Mouse (Mus musculus): ENCODE measurements around the gene Gucy2f. TPM values are rescaled to one million over a fixed set of nuclear protein-coding genes. Genes with fewer than 3 reads are reported as not detected.
"Not testable (repeated sequence)": the region's sequence is repeated elsewhere in the genome, so short reads cannot be mapped to it uniquely, and the experiment has no call there.

Gene Gucy2f
- not detected for total RNA-seq (2021)
- long read RNA-seq, experiment 1, result 0 reads
- long read RNA-seq, experiment 2, result 0 reads

DNA sequence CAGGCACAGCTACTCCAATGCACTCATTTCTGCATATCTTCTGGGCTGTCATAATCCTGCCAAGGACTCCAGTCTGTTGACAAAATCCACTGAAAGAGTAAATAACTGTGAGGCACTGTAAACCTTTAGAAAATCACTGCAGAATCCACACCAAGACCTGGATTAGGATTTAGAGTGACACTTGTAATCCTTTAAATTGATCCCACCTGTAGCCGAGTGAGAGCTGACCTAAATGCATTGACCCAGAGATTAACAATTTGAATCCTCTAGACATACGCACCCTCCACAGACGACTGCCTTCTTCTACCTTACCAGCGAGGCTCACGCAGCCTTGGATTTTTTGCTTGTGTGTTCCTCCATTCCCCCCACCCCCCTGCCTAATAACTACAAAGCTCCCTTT, at the start of gene Gucy2f:
TSS of gene Gucy2f (minus strand) at position 101 of the 400 bp plus-strand sequence.
- no peak for DNase-seq

DNA sequence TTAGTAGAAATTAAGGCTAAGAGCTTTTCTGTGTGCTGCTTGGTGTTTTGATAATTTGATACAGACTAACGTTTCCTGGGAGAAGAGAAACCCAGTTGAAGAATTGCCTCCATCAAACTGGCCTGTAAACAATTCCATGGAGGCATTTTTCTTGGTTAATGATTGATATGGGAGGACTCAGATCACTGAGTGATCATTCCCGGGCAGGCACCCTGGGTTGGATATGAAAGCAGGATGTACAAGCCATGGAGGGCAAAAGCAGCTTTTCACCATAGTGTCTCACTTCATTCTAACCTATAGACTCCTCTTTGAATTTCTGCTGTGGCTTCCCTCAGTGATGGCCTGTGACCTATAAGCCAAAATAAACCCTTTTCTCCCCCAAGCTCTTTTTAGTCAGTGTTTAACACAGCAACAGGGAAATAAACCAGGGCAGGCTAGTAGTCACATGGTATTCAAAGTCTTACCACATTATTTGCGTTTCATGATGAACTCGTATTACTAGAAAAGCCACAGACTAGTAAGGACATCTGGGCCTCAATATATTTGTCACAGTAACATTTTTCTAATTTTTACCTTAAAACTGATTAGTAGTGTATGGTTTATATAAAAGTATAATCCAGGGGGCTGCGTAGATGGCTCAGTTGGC, 49.1 kb upstream of the Gucy2f start:
- DNase-seq, result no peak

DNA sequence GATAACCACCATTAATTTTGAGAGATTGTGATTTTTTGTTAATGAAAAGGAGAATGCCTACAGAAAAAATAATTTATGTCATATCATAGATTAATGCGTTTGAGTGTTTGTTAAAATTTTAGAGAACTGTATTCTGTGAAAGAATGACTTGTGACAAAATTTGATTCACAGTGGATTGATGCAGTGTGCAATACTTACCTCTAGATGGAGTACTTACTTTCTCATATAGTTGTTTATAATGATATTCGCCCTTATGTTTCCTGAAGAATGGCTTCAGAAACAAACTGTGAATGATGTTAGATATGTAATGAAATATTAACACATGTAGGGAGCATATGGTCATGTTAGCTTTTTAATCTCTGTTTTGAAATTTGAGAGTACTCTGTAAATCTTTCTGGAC, 40.4 kb upstream of the Gucy2f start:
- DNase-seq, result no peak

DNA sequence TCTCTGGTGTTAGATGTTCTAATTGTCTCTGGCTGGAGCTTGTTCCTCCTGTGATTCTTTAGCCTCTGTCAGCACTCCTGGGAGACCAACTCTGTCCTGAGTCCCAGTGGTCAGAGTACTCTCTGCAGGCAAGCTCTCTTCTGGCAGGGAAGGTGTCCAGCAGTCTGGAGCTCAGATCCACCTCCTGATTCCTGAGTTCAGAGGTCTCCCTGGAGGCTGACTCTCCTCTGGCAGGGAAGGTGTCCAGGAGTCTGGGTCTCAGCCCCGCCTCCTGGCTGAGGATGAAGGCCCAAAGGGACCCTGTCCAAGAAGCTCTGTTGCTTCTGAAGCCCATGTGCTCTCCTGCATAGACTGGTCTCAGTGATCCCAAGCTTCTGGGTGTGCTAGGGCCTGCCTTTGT, 39.4 kb upstream of the Gucy2f start:
- DNase-seq, result not testable (repeated sequence)

DNA sequence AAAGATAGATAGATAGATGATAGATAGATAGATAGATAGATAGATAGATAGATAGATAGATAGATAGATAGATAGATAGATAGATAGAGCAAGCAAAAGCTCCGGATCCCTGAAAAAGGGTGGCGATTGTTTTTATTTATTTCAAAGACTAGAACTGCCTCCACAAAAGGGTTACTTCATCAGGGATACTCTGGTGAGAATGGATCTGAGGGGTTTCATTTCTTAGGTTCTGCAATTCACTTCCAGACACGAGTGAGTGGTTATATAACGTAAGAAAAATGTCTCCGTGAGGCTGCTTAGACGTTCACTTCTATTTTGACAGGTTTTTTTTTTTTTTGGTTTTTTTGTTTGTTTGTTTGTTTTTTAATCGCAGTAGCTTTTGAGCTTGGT, 32.0 kb upstream of the Gucy2f start:
- no peak for DNase-seq

DNA sequence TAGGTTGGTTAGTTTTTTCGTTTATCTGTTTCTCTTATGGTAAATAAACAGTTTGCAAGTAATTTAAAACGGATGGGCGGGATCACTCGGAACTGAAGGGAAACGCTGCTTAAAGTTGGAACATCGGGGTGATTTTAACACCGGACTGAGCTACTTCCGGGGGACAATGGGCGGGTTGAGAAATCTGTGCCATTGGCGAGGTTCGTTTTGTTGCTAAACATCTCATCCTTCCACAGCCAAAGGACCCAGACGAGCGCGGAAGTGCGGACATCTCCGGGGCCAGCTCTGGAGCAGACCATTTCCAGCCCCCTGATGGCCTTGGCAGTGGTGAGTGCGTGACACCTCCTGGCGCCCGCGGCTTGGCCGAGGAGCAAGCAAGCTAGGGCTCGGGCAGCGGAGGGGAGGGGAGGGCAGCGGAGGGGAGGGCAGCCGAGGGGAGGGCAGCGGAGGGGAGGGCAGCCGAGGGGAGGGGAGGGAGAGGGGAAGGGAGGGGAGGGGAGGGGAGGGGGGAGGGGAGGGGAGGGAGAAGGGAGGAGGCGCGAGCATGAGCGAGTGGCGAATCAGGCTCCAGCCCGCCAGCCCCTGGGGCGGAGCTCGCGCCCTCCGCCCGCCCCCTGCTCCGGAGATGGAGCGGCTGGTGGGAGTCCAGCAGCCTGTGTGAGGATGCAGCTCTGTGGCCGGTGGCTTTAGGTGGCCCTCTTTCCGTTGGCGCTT, 31.5 kb upstream of the Gucy2f start:
- peak; percentile 72 to 80 for DNase-seq

DNA sequence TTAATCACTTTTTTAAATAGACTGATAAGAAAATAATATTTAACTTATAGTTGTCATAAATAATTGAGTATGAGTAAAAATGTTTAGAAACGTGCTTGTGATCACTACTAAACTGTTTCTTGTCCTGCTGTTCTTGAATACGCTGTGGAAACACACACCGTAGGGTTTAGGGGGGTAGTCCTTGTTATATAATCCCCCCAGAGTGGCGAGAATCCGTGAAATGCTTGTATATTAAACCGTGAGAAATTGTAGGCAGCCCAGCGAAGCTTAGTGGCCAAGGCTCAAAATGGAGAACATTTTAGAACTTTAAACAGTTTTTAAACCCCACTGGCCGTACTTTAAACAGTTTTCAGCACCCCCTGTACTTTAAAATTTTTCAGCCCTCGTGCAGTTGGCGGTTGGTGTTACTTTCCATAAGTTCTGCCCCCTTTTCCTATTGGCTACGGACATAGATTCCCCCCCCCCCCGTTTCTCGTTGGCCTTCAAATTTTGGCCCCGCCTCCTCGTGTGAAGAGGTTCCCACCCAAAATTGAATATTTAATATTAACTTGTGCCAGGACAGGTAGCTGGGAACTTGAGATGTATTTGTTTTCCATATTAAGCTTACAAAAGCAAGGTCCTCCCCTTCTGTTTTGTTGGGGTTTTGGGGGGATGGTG, 30.8 kb upstream of the Gucy2f start:
- DNase-seq, result peak; percentile 24 to 34

DNA sequence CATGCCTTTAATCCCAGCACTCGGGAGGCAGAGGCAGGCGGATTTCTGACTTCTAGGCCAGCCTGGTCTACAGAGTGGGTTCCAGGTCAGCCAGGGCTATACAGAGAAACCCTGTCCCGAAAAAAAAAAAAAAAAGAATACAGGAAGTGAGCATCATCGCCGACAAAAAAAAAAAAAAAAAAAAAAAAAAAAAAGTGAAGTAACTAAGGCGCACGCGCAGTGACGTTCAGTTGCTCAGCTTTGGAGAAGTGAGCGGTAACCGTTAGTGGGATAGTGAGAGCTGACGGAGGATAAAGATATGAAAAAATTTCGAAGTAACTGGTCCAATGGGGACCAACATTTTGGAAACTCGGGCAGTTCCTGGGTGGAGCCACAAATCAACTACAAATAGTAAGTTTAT, 29.8 kb upstream of the Gucy2f start, which contains the start of gene Nxt2:
TSS of gene Nxt2 (plus strand) at position 229 of the 400 bp plus-strand sequence.
- DNase-seq, result no peak

DNA sequence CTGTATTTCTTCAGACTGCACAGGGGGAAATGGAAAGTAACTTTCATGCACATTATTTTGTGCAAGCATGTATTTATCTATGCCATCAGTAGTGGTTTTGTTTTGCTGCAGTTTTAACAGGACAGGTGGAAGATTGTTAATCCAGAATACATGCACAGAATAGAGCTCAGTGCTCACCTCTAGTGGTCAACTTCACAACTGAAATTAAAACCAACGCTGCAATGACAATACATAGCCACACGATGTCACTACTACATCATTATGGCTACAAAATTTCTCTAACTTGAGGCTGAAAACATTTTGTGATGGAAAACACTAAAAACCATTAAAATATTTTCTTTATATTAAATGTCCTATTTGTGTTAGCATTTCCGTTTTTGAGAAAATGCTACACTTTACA, 3.6 kb upstream of the Gucy2f start:
- peak; percentile 25 to 55 for DNase-seq

DNA sequence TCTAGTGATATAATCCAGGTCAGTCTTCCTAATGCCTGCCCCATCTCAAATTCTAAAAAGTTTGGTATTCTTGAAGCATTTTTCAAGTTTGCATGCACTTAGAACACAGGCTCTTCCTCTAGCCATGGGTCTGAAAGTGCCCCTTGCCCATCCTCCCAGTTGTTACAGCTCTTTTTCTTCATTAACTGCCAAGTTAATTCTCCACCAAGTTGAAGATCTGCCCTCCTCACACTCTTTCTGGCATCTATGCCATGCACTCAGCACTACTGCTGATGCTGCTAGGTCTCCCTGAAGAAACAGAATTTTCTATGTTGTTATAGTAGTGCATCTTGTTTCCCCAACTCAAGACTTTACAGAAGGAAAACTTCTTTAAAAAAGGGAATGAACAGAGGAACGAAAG, 1.2 kb downstream of the Gucy2f start:
- DNase-seq, result no peak

DNA sequence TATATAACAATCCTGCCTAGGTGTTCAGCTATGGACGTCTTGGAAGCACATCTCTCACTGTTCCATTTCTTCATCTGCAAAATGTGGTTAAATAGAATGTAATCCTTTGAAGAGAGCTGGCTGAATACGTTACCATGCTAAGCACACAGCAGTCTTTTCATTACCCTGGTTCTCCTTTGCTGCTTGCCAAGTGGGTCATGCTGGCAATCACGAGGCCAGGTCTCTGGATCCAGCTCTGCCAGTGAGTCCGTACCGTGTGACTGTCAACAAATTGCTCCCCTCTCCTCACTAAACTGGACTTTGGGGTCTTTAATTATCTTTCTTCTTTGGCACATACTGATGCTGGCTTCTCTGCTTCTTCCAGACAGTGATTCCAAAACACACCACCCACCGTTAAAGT, 2.3 kb downstream of the Gucy2f start:
- peak; percentile 21 to 51 for DNase-seq

DNA sequence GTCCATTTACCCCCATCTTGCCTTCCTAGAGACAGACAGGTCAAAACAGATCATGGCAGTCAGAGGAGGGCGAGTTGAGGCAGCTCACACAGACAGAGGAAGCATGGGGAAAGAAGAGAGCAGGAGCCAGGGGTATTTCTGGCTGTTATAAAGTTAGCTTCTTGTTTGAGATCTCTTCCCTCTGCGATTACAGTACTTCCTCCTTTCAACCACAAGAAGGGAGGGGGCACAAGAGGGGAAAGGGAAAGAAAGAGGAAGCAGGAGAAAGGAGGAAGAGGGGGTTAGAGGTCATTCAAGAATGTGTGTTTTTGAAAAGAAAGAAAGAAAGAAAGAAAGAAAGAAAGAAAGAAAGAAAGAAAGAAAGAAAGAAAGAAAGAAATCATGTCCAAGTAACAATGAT, 6.4 kb downstream of the Gucy2f start:
- DNase-seq, result peak in 1 of 2 experiments; percentile 13

DNA sequence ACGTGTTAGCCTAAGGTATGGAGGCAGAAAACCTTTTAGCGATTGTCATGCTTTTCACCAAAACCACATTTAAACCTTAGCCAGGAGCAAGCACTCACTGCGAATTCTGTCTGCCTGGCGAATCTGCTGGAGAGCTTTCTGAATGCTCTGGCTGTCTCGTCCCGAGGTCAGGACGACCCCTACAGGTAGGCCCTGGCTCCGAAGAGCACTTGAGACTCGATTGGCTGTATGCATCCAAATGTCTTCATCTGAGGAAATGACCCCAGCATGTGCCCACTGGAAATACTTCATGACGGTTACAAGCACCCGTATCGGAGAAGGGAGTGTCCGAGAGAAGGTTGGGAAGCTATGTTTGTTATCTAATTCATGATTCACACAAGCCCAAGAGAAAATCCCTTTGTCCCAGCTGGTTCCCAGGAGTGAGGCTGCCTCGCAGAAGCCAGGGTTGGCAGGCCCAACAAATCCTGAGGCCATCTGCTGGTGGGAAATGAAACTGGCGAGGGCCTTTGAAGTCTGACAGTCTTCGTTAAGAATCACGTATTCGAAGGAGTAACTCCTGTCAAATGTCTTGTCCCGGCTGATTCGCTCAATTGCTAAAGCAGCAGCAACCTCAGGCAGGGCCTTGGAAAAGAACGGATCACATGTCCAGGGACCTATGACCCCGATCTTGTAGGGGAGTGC, 7.6 kb downstream of the Gucy2f start:
- DNase-seq, result peak; percentile 7 to 29

DNA sequence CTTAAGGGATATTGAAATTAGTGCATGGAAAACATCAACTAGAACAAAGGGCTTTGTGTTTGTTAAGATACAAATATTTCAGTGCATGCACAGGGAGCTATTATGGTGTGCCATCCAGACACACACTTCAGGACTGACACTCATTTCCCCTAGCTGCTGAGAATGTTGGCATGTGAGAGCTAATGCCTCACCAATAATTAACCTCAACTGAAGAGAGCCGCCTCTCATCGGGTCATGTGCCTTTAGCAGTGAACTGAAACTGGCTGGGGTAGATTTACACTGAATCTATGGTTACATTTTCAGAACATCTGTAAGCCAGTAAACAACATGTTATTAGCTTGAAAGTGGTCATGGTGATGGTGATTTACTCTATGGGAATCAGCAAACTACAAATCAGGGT, 14.7 kb downstream of the Gucy2f start:
- DNase-seq, result no peak

DNA sequence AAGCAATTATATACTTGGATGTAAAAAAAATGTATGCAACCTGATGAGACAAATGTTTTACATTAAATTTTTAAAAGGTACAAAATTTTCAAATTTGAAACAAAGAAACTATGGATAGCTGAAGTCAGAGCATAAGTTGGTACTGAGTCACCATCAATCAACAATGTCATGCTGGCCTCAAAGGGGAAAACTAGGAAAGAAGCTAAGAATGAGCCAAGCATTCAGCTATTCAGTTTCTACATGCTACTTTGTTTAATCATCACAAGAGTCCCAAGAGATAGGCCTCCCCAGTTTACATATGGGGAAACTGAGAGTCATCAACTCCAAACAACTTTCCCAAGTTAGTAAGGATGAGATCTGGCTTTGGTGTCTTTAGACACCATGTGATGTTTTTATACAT, 19.8 kb downstream of the Gucy2f start:
- no peak for DNase-seq

DNA sequence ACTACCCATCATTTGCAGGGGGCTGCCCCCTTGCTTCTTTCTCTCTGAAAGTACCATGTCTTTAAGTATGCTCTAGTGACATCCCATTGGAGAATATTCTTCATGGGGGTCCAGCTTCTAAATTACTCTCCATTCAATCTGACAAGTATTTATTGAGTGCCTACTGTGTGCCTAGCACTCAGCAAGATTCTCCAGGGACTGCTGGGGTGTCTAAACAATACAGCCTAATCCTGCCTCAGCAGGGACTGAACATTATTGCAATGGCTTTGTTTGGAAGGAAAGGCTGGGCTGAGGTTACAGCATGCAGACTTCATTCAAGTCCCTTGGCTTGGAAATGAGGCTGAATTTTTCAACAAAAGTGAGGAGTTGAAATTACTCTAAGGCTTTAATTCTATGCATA, 81.0 kb downstream of the Gucy2f start:
- DNase-seq, result no peak

DNA sequence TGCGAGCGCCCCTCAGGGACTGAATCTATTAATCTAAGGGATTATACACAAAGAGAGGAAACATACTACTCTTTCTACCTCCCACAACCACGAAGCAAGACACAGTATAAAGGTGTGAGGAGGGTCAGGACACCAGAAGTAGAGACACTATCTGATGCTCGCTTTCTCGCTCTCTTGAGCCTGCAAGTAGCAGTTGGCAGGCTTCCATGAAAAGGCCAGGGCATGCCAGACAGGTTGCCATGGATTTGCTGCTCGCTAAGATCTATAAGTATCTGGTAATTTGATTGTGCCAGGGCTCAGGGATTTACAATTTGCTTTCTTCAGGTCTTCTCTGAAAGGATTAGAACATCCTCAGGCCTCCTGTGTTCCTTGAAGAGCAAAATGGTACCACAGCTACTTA, 85.5 kb downstream of the Gucy2f start:
- no peak for DNase-seq

DNA sequence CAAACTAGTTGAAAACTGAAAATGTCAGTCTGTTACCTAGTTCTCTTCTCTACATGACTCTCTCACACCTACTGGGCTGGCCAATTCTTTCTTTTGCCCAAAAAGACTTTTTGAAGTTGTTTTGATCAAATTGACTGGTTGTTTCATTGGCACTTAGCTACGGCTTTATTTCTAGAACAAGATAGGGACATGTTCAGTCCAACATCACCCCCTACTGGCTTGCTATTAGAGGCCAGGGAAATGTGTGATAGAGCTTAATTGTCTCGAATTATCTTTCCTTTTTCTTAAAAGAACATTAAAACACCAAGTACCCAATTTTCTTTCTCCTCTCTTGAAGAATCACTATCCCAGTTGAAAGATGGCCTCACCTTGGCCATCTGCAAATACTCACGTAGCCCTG, 99.8 kb downstream of the Gucy2f start:
- DNase-seq, result peak; percentile 0 to 42

DNA sequence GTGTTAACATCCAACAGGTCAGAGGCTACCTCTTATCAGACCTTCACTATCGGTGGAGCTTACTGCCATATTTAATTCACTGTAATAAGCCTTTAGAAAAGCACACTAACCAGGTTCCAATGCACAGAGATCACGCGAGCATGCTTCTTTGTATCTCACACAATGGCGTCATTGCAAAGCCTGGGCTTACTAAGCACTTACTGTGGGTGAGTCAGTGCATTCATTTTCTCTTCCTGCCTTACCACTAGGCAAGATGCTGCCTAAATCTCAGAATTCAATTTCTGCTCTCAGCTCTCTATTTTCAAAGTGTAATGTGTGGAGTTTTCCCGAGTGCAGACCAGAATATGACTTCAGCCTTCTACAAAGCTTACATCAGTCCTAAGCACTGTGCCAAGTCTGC, 101.2 kb downstream of the Gucy2f start:
- DNase-seq, result no peak

DNA sequence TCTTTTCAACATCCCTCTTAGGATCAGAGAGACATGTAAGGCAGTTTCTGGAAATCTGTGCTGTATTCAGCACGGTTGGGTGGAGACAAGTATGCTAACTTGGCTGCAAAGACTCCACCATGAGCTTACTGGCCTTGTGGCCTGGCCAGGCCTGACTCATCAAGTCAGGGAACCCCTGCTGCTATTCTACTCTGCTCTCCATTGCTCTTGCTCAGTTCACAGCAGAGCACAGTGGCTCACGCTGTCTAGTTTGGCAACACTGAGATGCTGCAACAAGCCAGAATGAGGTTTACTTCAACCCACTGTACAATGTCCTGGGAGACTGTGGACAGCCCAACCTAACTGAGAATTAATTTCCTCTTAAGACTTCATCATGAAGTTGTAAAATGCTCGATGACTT, 134.1 kb downstream of the Gucy2f start:
- DNase-seq, result peak; percentile 1 to 4
